8 mouse cellular contexts compared by ENCODE assay signal in the genomic region with DNA sequence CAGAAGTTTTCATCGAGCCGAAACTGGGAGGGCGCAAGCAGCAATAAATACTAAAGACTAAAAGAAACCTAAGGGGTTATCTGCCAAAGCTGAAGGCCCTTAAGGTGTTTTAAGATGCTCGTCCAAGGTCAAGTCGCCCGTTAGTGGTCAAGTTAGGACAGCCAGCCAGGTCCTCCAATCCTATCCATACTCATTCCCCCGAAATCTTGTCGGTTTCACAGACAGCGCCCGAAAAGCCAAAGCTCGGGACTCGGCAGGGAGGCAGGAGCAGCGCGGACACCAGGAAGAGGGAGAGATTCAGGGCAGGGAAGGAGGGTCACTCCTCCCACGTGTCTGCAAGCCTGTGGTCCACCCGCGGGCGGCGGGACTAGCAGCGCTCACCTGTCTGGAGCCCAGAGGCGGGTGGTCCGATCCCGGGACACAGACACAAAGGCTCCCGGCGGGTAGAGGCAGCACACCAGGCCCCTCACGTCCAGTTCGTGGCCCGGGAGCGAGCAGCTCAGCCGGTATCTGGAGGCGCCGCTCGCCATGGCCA. TPM values are rescaled to one million over a fixed set of nuclear protein-coding genes. Genes with fewer than 3 reads are reported as not detected.
DNase-seq lines count a peak whose midpoint lies in the region; ATAC-seq and TF ChIP-seq lines count a peak whose summit lies in the region.
"Had no signal": no experiment of that assay in that cellular context is flagged by ENCODE, and none has a peak within 500 bp of the region (broad histone marks: within the 10 kb centered on the region; RNA-seq: fewer than 3 reads in every experiment).

No protein-coding gene starts in this region.

- H3K36me3 ChIP-seq in embryonic facial prominence, embryonic 10.5 days (replicated peaks), result peaks cover 3% of the 10 kb centered on the region; the same call in 1 of the 2 replicates
- no peaks in the 10 kb centered on the region for H3K36me3 ChIP-seq in hindbrain, embryonic 16.5 days (ENCODE audit: control insufficient read depth, insufficient read depth, low read length)

- peak overlapping the region; percentile 88 for H3K4me3 ChIP-seq in lung, adult 2 months (replicated peaks; ENCODE audit: extremely low read depth, low read depth, low read length)
- H3K4me3 ChIP-seq in embryonic facial prominence, embryonic 10.5 days, result peak overlapping the region; percentile 98
- peak overlapping the region; percentile 97 for H3K4me3 ChIP-seq in hindbrain, embryonic 16.5 days (ENCODE audit: low read length)

- no peak for DNase-seq in lung, adult 2 months
- DNase-seq in lung, postnatal 14 days, result no peak
- DNase-seq in embryonic facial prominence, embryonic 10.5 days (ENCODE audit: low spot score), result no peak
- DNase-seq in T-cell, adult 2 months (ENCODE audit: low spot score), result no peak
- no peak for DNase-seq in left cerebral cortex, postnatal 36 days (ENCODE audit: low spot score in 2 of 2)

- no peak for TF ChIP-seq POLR2A in lung, adult 2 months (IDR thresholded peaks at IDR 0.05; ENCODE audit: borderline replicate concordance, extremely low read depth, low read depth, low read length)

- ATAC-seq in hindbrain, embryonic 16.5 days, result no peak
- peak; percentile 59 for ATAC-seq in megakaryocyte-erythroid progenitor cell, adult 5-6 weeks (replicated peaks; ENCODE audit: low FRiP score, low TSS enrichment, poor library complexity, severe bottlenecking)

- intact Hi-C loops in left cerebral cortex, postnatal 36 days (cut with DNase I), result loop anchor here (2.0 kb wide), 1 partner anchor 46 kb away; a partner anchor contains a TSS

- WGBS in lung, adult 2 months, result under 1% methylated on average over 33 of the region's 33 CpGs
- under 1% methylated on average over 33 of the region's 33 CpGs for WGBS in embryonic facial prominence, embryonic 10.5 days
- WGBS in hindbrain, embryonic 16.5 days, result under 1% methylated on average over 33 of the region's 33 CpGs

- H3K9ac ChIP-seq in hindbrain, embryonic 16.5 days (ENCODE audit: low read depth, low read length), result peak overlapping the region; percentile 94

- H3K4me2 ChIP-seq in hindbrain, embryonic 16.5 days (ENCODE audit: low read length), result peak overlapping the region; percentile 84

- no peaks in the 10 kb centered on the region for H3K27me3 ChIP-seq in embryonic facial prominence, embryonic 10.5 days (replicated peaks; ENCODE audit: low read depth, poor library complexity, severe bottlenecking)
- H3K27me3 ChIP-seq in hindbrain, embryonic 16.5 days (replicated peaks; ENCODE audit: control insufficient read depth, insufficient read depth, low read length), result no peaks in the 10 kb centered on the region

- H3K27ac ChIP-seq in embryonic facial prominence, embryonic 10.5 days (replicated peaks), result peak overlapping the region; percentile 96
- H3K27ac ChIP-seq in hindbrain, embryonic 16.5 days (ENCODE audit: low read depth, low read length), result peak overlapping the region; percentile 95

- H3K4me1 ChIP-seq in lung, adult 2 months (ENCODE audit: control insufficient read depth, insufficient read depth, low read length), result peaks cover 5% of the 10 kb centered on the region
- peaks cover 22% of the 10 kb centered on the region for H3K4me1 ChIP-seq in embryonic facial prominence, embryonic 10.5 days
- peaks cover 15% of the 10 kb centered on the region for H3K4me1 ChIP-seq in hindbrain, embryonic 16.5 days (ENCODE audit: control insufficient read depth, insufficient read depth, low read depth, low read length)

- no peak for TF ChIP-seq CTCF in lung, adult 2 months (IDR thresholded peaks at IDR 0.05; ENCODE audit: insufficient read depth, low read length)

- H3K9me3 ChIP-seq in embryonic facial prominence, embryonic 10.5 days, result no peaks in the 10 kb centered on the region
- no peaks in the 10 kb centered on the region for H3K9me3 ChIP-seq in hindbrain, embryonic 16.5 days (ENCODE audit: control insufficient read depth, low read length)

RNA-seq across cellular contexts. Expression of a gene that starts 0.5 kb away (rescaled TPM):
- 36.5 and 53.0 TPM in 2 replicates for polyA plus RNA-seq in lung, adult 2 months (2012; rRNA removed)
- polyA plus RNA-seq in embryonic facial prominence, embryonic 10.5 days (2016; fragmentation: Nextera tagmentation; extraction: Ambion mirVana), result 93.6 and 97.3 TPM in 2 replicates
- polyA plus RNA-seq in hindbrain, embryonic 16.5 days (2015; fragmentation: Nextera tagmentation; extraction: Ambion mirVana), result 66.8 and 68.4 TPM in 2 replicates
- total RNA-seq in megakaryocyte-erythroid progenitor cell, adult 5-6 weeks (2014; fragmentation: Nextera tagmentation), result 53.9 and 74.0 TPM in 2 replicates
- 131 and 154 TPM in 2 replicates for total RNA-seq in megakaryocyte-erythroid progenitor cell, adult 5-6 weeks (2017)
- total RNA-seq in left cerebral cortex, postnatal 36 days (2021), result 10 to 100 TPM; 41.9 to 50.9 TPM

RNA-seq across cellular contexts. Expression of a gene that starts 11.7 kb away (rescaled TPM):
- 1.3 and 1.4 TPM in 2 replicates for polyA plus RNA-seq in lung, adult 2 months (2012; rRNA removed)
- 49.2 and 56.5 TPM in 2 replicates for polyA plus RNA-seq in embryonic facial prominence, embryonic 10.5 days (2016; fragmentation: Nextera tagmentation; extraction: Ambion mirVana)
- 20.4 and 21.9 TPM in 2 replicates for polyA plus RNA-seq in hindbrain, embryonic 16.5 days (2015; fragmentation: Nextera tagmentation; extraction: Ambion mirVana)
- total RNA-seq in megakaryocyte-erythroid progenitor cell, adult 5-6 weeks (2014; fragmentation: Nextera tagmentation), result 6.9 and 8.2 TPM in 2 replicates
- 18.3 and 20.9 TPM in 2 replicates for total RNA-seq in megakaryocyte-erythroid progenitor cell, adult 5-6 weeks (2017)
- total RNA-seq in left cerebral cortex, postnatal 36 days (2021), result 10 to 100 TPM; 19.6 to 24.4 TPM

RNA-seq across cellular contexts. Expression of a gene that starts 46.0 kb away (rescaled TPM):
- polyA plus RNA-seq in lung, adult 2 months (2012; rRNA removed), result 5.2 and 7.7 TPM in 2 replicates
- polyA plus RNA-seq in embryonic facial prominence, embryonic 10.5 days (2016; fragmentation: Nextera tagmentation; extraction: Ambion mirVana), result 23.6 and 24.6 TPM in 2 replicates
- 13.7 and 13.9 TPM in 2 replicates for polyA plus RNA-seq in hindbrain, embryonic 16.5 days (2015; fragmentation: Nextera tagmentation; extraction: Ambion mirVana)
- total RNA-seq in megakaryocyte-erythroid progenitor cell, adult 5-6 weeks (2014; fragmentation: Nextera tagmentation), result 15.3 and 23.8 TPM in 2 replicates
- total RNA-seq in megakaryocyte-erythroid progenitor cell, adult 5-6 weeks (2017), result 29.9 and 34.4 TPM in 2 replicates
- 10 to 100 TPM in 1 of 2 experiments, 1 to 10 TPM in 1; 8.8 to 11.0 TPM for total RNA-seq in left cerebral cortex, postnatal 36 days (2021)

RNA-seq across cellular contexts. Expression of a gene that starts 46.2 kb away (rescaled TPM):
- polyA plus RNA-seq in lung, adult 2 months (2012; rRNA removed), result not detected in 2 replicates
- polyA plus RNA-seq in embryonic facial prominence, embryonic 10.5 days (2016; fragmentation: Nextera tagmentation; extraction: Ambion mirVana), result 0.43 TPM in 1 of 2 replicates, not detected in the other
- polyA plus RNA-seq in hindbrain, embryonic 16.5 days (2015; fragmentation: Nextera tagmentation; extraction: Ambion mirVana), result not detected in 2 replicates
- total RNA-seq in megakaryocyte-erythroid progenitor cell, adult 5-6 weeks (2014; fragmentation: Nextera tagmentation), result not detected in 2 replicates
- not detected in 2 replicates for total RNA-seq in megakaryocyte-erythroid progenitor cell, adult 5-6 weeks (2017)
- total RNA-seq in left cerebral cortex, postnatal 36 days (2021), result under 1 TPM in 1 of 2 experiments, not detected in 1; 0.67 TPM

RNA-seq across cellular contexts. Expression of a gene that starts 47.4 kb away (rescaled TPM):
- polyA plus RNA-seq in lung, adult 2 months (2012; rRNA removed), result 0.03 TPM in 1 of 2 replicates, not detected in the other
- 0.94 and 1.0 TPM in 2 replicates for polyA plus RNA-seq in embryonic facial prominence, embryonic 10.5 days (2016; fragmentation: Nextera tagmentation; extraction: Ambion mirVana)
- 0.21 and 0.22 TPM in 2 replicates for polyA plus RNA-seq in hindbrain, embryonic 16.5 days (2015; fragmentation: Nextera tagmentation; extraction: Ambion mirVana)
- total RNA-seq in megakaryocyte-erythroid progenitor cell, adult 5-6 weeks (2014; fragmentation: Nextera tagmentation), result not detected in 2 replicates
- not detected in 2 replicates for total RNA-seq in megakaryocyte-erythroid progenitor cell, adult 5-6 weeks (2017)
- not detected for total RNA-seq in left cerebral cortex, postnatal 36 days (2021)
- polyA plus RNA-seq: frontal cortex, adult 2 months had no signal
